Mouse (Mus musculus): ENCODE results near the gene Lypla2. TPM values are rescaled to one million over a fixed set of nuclear protein-coding genes. Genes with fewer than 3 reads are reported as not detected.

Gene Lypla2
- total RNA-seq, 1 experiment, result 23.8 TPM

- Histone ChIP-seq H3K4me3 (ENCODE audit: insufficient read depth in 1 of 2, low read depth in 1 of 2, low read length in 2 of 2, poor library complexity in 1 of 2, severe bottlenecking in 1 of 2) (peak overlapping the region; percentile 83 to 91), H3K9me3 (ENCODE audit: control insufficient read depth, insufficient read depth, low read depth, low read length) (no peaks in the 10 kb centered on the region), H3K4me1 (ENCODE audit: control insufficient read depth in 2 of 2, insufficient read depth in 2 of 2, low read length in 2 of 2, poor library complexity in 1 of 2) (peaks cover 0 to 3% of the 10 kb centered on the region in 2 experiments; a peak in 1 of 4 replicates), H3K36me3 (ENCODE audit: control insufficient read depth, insufficient read depth, low read length, poor library complexity, severe bottlenecking) (no peaks in the 10 kb centered on the region), H3K27ac (ENCODE audit: insufficient read depth, low read depth, low read length, poor library complexity, severe bottlenecking) (no peak overlapping the region), H3K9ac (ENCODE audit: insufficient read depth, low read depth, low read length, poor library complexity, severe bottlenecking) (peak overlapping the region; percentile 76)
- no peak for DNase-seq (ENCODE audit: low read depth, low spot score)
- in situ Hi-C loops (cut with MboI; ENCODE audit: low sequenced_read_pairs in 2 of 2, unreplicated experiment in 2 of 2), result no loop called here
- TF ChIP-seq ZNF384 (IDR thresholded peaks at IDR 0.05; ENCODE audit: low read depth, low read length) (no peak), ZC3H11A (IDR thresholded peaks at IDR 0.05; ENCODE audit: borderline replicate concordance, low read depth, low read length) (no peak), HCFC1 (IDR thresholded peaks at IDR 0.05; ENCODE audit: borderline replicate concordance, insufficient read depth, low read length) (no peak; the same call in 1 of the 2 replicates)
Measured at GRCm38 (mm10) chr4:135946659-135947301, 25.6 kb downstream of the Lypla2 start.

GRCm38 (mm10) chr4:135946278-135946658 lies 26.2 kb downstream of the Lypla2 start, which contains the start of gene Hmgcl:
Gene Hmgcl (plus strand): TSS chr4:135946448.
- Histone ChIP-seq H3K27ac (ENCODE audit: insufficient read depth, low read depth, low read length, poor library complexity, severe bottlenecking) (no peak within 1 kb of the TSS), H3K9me3 (ENCODE audit: control insufficient read depth, insufficient read depth, low read depth, low read length) (no peaks in the 10 kb centered on the region)
- in situ Hi-C loops (cut with MboI; ENCODE audit: low sequenced_read_pairs in 2 of 2, unreplicated experiment in 2 of 2), result no loop called here

GRCm38 (mm10) chr4:135945706-135946105 lies 26.7 kb downstream of the Lypla2 start:
- peak overlapping the region; percentile 32; the same call in 1 of the 2 replicates for H3K9ac ChIP-seq (ENCODE audit: insufficient read depth, low read depth, low read length, poor library complexity, severe bottlenecking)
- DNase-seq (ENCODE audit: low read depth, low spot score), result no peak
- H3K36me3 ChIP-seq (ENCODE audit: control insufficient read depth, insufficient read depth, low read length, poor library complexity, severe bottlenecking), result no peaks in the 10 kb centered on the region
- TF ChIP-seq HCFC1 (IDR thresholded peaks at IDR 0.05; ENCODE audit: borderline replicate concordance, insufficient read depth, low read length) (no peak), CHD2 (IDR thresholded peaks at IDR 0.05; ENCODE audit: low read depth, low read length) (no peak), MAFK (IDR thresholded peaks at IDR 0.05; ENCODE audit: insufficient read depth, low read depth, low read length) (no peak), ZNF384 (IDR thresholded peaks at IDR 0.05; ENCODE audit: low read depth, low read length) (no peak), ZC3H11A (IDR thresholded peaks at IDR 0.05; ENCODE audit: borderline replicate concordance, low read depth, low read length) (no peak)
- H3K27ac ChIP-seq (ENCODE audit: insufficient read depth, low read depth, low read length, poor library complexity, severe bottlenecking), result no peak overlapping the region
- in situ Hi-C loops (cut with MboI; ENCODE audit: low sequenced_read_pairs in 2 of 2, unreplicated experiment in 2 of 2), result no loop called here
- no peaks in the 10 kb centered on the region for H3K9me3 ChIP-seq (ENCODE audit: control insufficient read depth, insufficient read depth, low read depth, low read length)
- H3K4me1 ChIP-seq (ENCODE audit: control insufficient read depth in 2 of 2, insufficient read depth in 2 of 2, low read length in 2 of 2, poor library complexity in 1 of 2), result peaks cover 0 to 2% of the 10 kb centered on the region in 2 experiments; a peak in 1 of 4 replicates
- peak overlapping the region; percentile 24 to 91; a peak in 2 of 4 replicates for H3K4me3 ChIP-seq (ENCODE audit: insufficient read depth in 1 of 2, low read depth in 1 of 2, low read length in 2 of 2, poor library complexity in 1 of 2, severe bottlenecking in 1 of 2)

More at GRCm38 (mm10) chr4:135946278-135946658, 26.2 kb downstream of the Lypla2 start, which contains the start of gene Hmgcl:
- peaks cover 0 to 2% of the 10 kb centered on the region in 2 experiments; a peak in 1 of 4 replicates for H3K4me1 ChIP-seq (ENCODE audit: control insufficient read depth in 2 of 2, insufficient read depth in 2 of 2, low read length in 2 of 2, poor library complexity in 1 of 2)
- DNase-seq (ENCODE audit: low read depth, low spot score), result peak; percentile 94
- H3K4me3 ChIP-seq (ENCODE audit: insufficient read depth in 1 of 2, low read depth in 1 of 2, low read length in 2 of 2, poor library complexity in 1 of 2, severe bottlenecking in 1 of 2), result peak within 1 kb of the TSS; percentile 83 to 91
- H3K9ac ChIP-seq (ENCODE audit: insufficient read depth, low read depth, low read length, poor library complexity, severe bottlenecking), result peak within 1 kb of the TSS; percentile 76
- H3K36me3 ChIP-seq (ENCODE audit: control insufficient read depth, insufficient read depth, low read length, poor library complexity, severe bottlenecking), result no peaks in the 10 kb centered on the region
- TF ChIP-seq HCFC1 (IDR thresholded peaks at IDR 0.05; ENCODE audit: borderline replicate concordance, insufficient read depth, low read length) (peak; percentile 17; the same call in 1 of the 2 replicates), MAFK (IDR thresholded peaks at IDR 0.05; ENCODE audit: insufficient read depth, low read depth, low read length) (no peak)

- DNase-seq (ENCODE audit: low read depth, low spot score), result no peak
- no peak overlapping the region for H3K4me3 ChIP-seq (ENCODE audit: insufficient read depth in 1 of 2, low read depth in 1 of 2, low read length in 2 of 2, poor library complexity in 1 of 2, severe bottlenecking in 1 of 2)
- no peak for TF ChIP-seq CHD2 (IDR thresholded peaks at IDR 0.05; ENCODE audit: low read depth, low read length)
- no peak for TF ChIP-seq ZC3H11A (IDR thresholded peaks at IDR 0.05; ENCODE audit: borderline replicate concordance, low read depth, low read length)
- no peak for TF ChIP-seq ZNF384 (IDR thresholded peaks at IDR 0.05; ENCODE audit: low read depth, low read length)
- TF ChIP-seq HCFC1 (IDR thresholded peaks at IDR 0.05; ENCODE audit: borderline replicate concordance, insufficient read depth, low read length), result no peak
- no peak for TF ChIP-seq MAFK (IDR thresholded peaks at IDR 0.05; ENCODE audit: insufficient read depth, low read depth, low read length)
- in situ Hi-C loops (cut with MboI; ENCODE audit: low sequenced_read_pairs in 2 of 2, unreplicated experiment in 2 of 2), result no loop called here
- H3K9ac ChIP-seq (ENCODE audit: insufficient read depth, low read depth, low read length, poor library complexity, severe bottlenecking), result no peak overlapping the region; the same call in 1 of the 2 replicates
- H3K9me3 ChIP-seq (ENCODE audit: control insufficient read depth, insufficient read depth, low read depth, low read length), result no peaks in the 10 kb centered on the region
- peaks cover 2% of the 10 kb centered on the region; the same call in 1 of the 2 replicates for H3K36me3 ChIP-seq (ENCODE audit: control insufficient read depth, insufficient read depth, low read length, poor library complexity, severe bottlenecking)
- no peak overlapping the region for H3K27ac ChIP-seq (ENCODE audit: insufficient read depth, low read depth, low read length, poor library complexity, severe bottlenecking)
- H3K4me1 ChIP-seq (ENCODE audit: control insufficient read depth in 2 of 2, insufficient read depth in 2 of 2, low read length in 2 of 2, poor library complexity in 1 of 2), result peaks cover 0 to 2% of the 10 kb centered on the region in 2 experiments; a peak in 1 of 4 replicates
Measured at GRCm38 (mm10) chr4:135943389-135943788, 29.0 kb downstream of the Lypla2 start.

Measured in ES-E14 (cell line).